Mouse (Mus musculus) spleen, embryonic (tissue): ENCODE data around the gene Wdr25.

Experiments used
- CTCF ChIA-PET: fragments of 350-600 bp; sonication (Branson Sonifier 250); formaldehyde crosslinking; loops from one replicate; lab custom pipeline; 2022; lab: Charles Lee

Wdr25 gene

DNA sequence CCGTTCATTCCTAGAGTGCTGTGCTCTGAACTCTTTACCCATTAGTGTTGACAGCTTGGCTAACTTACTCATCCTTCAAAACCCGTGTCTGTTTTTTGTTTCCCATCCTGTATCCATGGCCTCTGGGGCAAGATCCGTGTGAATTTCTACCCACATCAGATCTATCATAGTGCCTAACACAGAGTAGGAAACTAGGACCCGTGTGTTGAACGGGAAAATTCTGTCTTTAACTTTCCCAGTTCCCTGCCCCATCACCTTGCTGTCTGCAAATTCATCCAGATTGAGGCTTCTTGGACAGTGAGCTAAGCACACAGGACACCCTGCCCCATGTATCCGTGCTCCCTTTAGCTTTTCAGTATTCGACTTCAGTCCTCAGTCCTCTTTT, 993 bp downstream of the Wdr25 start:
- CTCF ChIA-PET, result interaction anchor here (0.7 kb wide), 1 partner anchor 1658 kb away, joined by 7 read pairs; no protein-coding TSS in a partner anchor

- CTCF ChIA-PET, result no interaction called here
These were observed 2.6 kb downstream of the Wdr25 start for GRCm38 (mm10) chr12:108896006-108896405.

DNA sequence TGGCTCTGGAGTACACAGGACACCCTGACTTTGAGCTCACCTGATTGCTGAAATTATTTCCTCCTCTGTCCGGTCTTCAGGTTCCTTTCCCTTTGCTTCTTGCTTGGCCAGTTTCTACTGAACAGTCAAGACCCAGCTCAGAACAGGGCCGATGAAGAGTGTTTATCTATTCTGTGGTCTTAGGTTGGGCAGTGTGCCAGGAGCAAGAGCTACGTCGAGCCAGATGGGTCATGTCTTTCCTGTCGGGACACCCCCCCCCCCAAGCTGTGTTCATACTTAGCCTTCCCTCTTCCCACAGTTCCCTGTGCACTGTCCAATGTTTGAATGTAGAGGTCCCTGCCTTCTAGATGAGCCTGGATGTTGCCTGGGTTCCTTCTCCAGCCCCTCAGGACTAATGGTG, 7.9 kb downstream of the Wdr25 start:
- CTCF ChIA-PET, result no interaction called here

DNA sequence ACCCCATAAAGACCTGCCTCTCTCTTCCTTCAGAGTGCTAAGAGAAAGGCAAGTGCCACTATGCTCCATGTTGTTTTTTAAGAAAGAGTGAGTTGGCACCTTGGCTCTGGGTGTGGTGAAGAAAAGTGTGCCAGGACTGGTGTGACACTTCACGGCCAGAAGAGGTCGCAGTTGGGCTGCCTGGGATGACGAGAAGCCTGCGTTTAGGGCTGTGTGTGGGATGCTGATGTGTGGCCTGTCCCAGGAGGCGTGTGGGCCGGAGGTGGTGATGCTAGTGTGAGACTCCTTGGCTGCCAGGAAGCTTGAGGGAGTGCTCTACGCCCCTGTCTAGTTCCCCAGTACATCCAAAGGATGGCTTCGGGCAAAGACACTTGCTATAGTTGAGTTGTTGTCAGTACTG, 9.5 kb downstream of the Wdr25 start:
- CTCF ChIA-PET, result interaction anchor here (0.6 kb wide), 1 partner anchor 171 kb away, joined by 5 read pairs; no protein-coding TSS in a partner anchor

GRCm38 (mm10) chr12:108903600-108904275, 10.3 kb downstream of the Wdr25 start:
- CTCF ChIA-PET, result interaction anchor here (0.6 to 1.7 kb wide), 2 partner anchors 93 to 729 kb away, joined by 3 read pairs; no protein-coding TSS in a partner anchor

GRCm38 (mm10) chr12:108904276-108904653, 10.8 kb downstream of the Wdr25 start:
- CTCF ChIA-PET, result interaction anchor here (0.6 to 1.7 kb wide), 2 partner anchors 93 to 728 kb away, joined by 3 read pairs; no protein-coding TSS in a partner anchor

GRCm38 (mm10) chr12:108905620-108906302, 12.3 kb downstream of the Wdr25 start:
- CTCF ChIA-PET, result no interaction called here

GRCm38 (mm10) chr12:108906398-108906797, 13.0 kb downstream of the Wdr25 start:
- CTCF ChIA-PET, result no interaction called here

- CTCF ChIA-PET, result no interaction called here
These were observed 16.5 kb downstream of the Wdr25 start for GRCm38 (mm10) chr12:108909846-108910433.

- CTCF ChIA-PET, result no interaction called here
These were observed 19.0 kb downstream of the Wdr25 start for GRCm38 (mm10) chr12:108912442-108912841.

GRCm38 (mm10) chr12:108914198-108914597, 20.8 kb downstream of the Wdr25 start:
- CTCF ChIA-PET, result no interaction called here

DNA sequence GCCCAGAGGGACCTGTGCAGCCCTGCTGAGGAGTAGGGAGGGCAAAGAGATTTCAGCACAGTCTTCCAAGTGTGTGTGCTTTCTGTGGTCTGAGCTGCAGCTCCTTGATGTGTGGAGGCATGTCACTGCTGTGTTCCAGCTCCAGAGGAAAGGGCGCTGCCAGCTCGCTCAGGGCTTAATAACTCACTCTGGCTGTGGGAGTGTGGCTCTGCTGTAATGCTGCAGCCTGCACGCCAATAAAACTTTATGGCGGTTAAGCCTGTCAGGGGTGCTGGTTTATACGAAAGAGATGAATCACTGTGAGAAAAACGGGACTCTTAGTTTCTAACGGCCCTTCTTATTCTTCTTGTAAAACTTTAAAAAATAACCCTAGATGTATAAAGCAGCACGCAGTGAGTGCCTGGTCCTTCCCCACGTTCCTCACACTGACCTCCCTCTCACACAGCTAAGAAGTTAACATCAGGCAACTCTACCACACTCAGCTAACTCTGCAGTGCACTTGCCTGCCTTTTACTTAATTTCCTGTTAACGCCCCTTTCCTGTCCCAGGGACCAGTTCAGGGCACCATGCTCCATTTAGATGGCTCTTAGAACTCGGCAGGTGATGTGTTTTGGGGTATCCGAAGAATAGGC, 21.4 kb downstream of the Wdr25 start:
- CTCF ChIA-PET, result no interaction called here

DNA sequence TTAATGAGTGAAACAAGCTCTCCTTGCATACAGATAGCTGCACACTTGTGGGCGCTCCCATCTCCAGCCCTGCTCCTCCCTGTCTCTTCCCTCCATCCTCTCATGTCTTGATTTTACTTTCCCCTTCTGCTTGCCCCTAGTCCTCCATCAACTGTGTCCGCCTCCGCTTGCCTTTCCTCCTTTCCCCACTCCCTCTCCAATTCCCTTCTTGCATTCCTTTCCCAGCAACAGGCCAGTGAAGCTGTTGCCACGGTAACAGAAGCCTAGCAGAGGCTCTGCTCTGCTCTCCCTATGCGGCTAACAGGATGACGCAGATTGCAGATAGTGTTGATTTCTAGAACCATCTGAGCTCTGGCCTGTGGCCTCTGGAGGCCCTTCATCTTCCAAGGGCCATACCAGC, 22.5 kb downstream of the Wdr25 start:
- CTCF ChIA-PET, result no interaction called here

DNA sequence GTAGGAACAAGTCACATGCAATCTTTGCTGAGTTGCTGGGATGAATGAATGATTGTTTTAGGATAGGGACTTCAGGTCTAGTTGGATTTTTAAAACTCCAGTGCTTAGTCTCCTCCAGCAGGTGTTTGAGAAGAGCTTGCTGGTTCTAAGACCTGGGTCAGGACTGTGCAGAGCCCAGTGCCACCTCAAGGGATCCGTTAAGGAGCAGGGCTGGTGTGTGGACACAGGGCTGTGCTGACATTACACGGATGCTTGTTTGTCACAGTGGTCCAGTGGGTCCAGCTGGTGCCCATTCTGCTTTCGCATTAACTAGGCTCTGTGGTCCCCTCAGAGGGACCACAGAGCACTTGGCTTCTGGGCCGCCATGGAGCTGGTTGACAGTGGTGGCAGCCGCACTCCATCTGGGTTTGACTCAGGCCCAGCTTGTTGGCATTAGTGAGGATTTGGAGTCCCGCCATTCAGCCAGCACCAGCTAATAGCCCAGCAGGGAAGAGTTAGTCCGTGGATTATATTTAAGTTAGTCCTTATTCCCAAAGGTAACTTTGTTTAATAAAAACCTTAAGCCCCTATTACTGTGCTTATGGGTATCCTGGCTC, 23.1 kb downstream of the Wdr25 start:
- CTCF ChIA-PET, result no interaction called here

DNA sequence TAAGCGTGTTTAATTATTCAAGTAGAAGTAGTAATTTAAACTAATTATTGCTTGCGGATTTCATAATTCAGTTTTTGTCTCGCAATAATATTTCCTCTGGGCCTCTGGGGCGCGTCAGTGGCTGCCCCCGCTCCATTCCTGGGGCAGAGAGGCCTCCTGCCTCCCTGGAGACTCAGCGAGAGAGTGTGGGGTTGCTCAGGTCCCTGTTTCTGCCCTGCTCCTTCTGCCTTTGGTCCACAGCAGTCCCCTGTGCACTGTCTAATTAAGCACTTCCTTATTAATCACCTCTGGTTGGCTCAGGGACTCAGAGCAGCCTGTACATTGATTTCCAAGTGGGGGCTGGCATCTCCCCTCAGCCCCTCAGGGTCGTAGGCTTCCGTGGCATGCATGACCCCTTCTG, 24.1 kb downstream of the Wdr25 start:
- CTCF ChIA-PET, result no interaction called here

- CTCF ChIA-PET, result no interaction called here
These were observed 25.3 kb downstream of the Wdr25 start for GRCm38 (mm10) chr12:108918753-108919152.

GRCm38 (mm10) chr12:108926606-108927111, 33.2 kb downstream of the Wdr25 start:
- CTCF ChIA-PET, result no interaction called here

GRCm38 (mm10) chr12:108928249-108928648, 34.8 kb downstream of the Wdr25 start:
- CTCF ChIA-PET, result no interaction called here

DNA sequence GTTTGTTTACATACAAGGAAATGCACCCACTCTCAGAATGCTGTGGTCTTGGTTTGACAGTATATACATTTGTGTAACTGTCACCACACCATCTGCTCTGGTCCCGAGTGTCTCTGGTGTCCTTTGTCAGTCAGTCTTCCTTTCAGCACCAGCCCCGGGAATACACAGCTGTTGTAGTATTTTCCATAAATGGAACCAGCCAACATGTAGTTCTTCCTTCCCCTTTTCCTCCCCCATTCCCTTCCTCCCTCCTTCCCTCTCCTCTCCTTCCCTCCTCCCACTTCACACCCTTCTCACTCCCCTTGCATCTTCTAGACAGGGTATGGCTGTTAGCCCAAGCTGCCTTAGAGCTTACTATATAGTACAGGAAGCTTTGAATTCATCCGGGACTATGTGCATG, 36.0 kb downstream of the Wdr25 start:
- CTCF ChIA-PET, result no interaction called here

DNA sequence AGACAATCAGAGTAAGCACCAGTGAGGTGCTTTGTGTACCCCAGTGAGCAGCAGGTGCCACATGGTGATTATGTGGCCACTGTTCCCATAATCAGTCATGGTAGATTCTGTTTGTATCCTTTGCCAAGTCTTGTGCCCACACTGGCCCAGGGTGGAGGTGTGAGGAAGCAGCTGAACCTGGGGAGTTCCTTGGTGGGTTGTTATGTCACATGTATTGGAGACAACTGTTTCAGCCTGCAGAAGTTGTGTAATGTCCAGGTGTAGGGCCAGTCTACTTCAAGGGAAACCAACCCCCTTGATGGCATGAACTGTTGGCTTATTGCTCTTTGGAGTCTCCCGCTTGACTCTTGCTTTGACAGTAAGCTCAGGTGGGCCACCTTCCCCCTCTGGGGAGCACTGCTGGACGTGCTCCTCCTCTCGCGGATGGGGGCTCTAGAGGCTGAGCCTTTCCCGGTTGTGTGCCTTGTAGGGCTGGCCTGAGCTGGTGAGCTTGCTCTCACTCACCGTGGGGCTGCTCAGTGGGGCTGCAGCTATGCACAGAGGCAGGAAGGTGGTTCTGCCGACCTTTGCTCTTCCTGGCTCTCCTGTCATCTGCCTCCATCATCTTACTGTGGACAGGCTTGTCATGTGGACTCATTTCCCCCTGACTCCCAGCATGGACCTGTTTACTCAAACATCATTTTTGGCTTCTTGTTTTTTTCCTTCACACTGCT, 38.1 kb downstream of the Wdr25 start:
- CTCF ChIA-PET, result interaction anchor here (0.5 kb wide), 1 partner anchor 171 kb away, joined by 5 read pairs; no protein-coding TSS in a partner anchor

- CTCF ChIA-PET, result interaction anchor here (0.5 kb wide), 1 partner anchor 170 kb away, joined by 5 read pairs; no protein-coding TSS in a partner anchor
These were observed 38.7 kb downstream of the Wdr25 start for GRCm38 (mm10) chr12:108932113-108932512.
